Mouse (Mus musculus) macrophage (primary cell): ENCODE data around the gene Ccnt1. TPM values are rescaled to one million over a fixed set of nuclear protein-coding genes. Genes with fewer than 3 reads are reported as not detected.

Experiments used
- H3K27ac ChIP-seq: fragments of 350-480 bp; formaldehyde crosslinking; 2 replicates; pipeline ENCODE4 v1.9.0; 2021
- H3K36me3 ChIP-seq: fragments of 350-480 bp; formaldehyde crosslinking; 2 replicates; pipeline ENCODE4 v1.9.0; 2021; ENCODE audit errors: inconsistent target
- H3K4me3 ChIP-seq: fragments of 350-480 bp; formaldehyde crosslinking; 2 replicates; pipeline ENCODE4 v1.9.0; 2021; ENCODE audit errors: inconsistent target
- H3K79me2 ChIP-seq: fragments of 350-480 bp; formaldehyde crosslinking; 2 replicates; pipeline ENCODE4 v1.9.0; 2021; ENCODE audit errors: inconsistent target
- WGBS: methylation state at CpG from one replicate; pipeline ENCODE4 v1.1.7; 2026; ENCODE audit warnings: inconsistent platforms; ENCODE audit not compliant: missing documents; 5-methylcytosine and 5-hydroxymethylcytosine counted together
- polyA plus RNA-seq: library from polyadenylated mRNA; stranded (reverse); fragments of 250-400 nt; gene quantifications from 3 replicates; pipeline ENCODE4 v1.2.4, GENCODE M21; 2018; ENCODE audit warnings: inconsistent platforms
- total RNA-seq, 78 experiments: library from RNA; depleted of rRNA; stranded (reverse); fragments of 250-400 nt; gene quantifications; 1 replicate in 9 of 78; 2 replicates in 24 of 78; 3 replicates in 43 of 78; 4 replicates in 2 of 78; pipeline ENCODE4 v1.2.4; 2018; ENCODE audit warnings: inconsistent platforms in 56 of 78

Gene Ccnt1
- total RNA-seq (2018; cell fraction: chromatin; rRNA removed): 100 to 1,000 TPM in 22 of 26 experiments, 10 to 100 TPM in 4; 92.6 to 179 (median 113) TPM
- 10 to 100 TPM; 27.8 to 44.6 (median 35.7) TPM for total RNA-seq (2018; cell fraction: cytosol; rRNA removed)
- total RNA-seq (2018; cell fraction: nucleus; rRNA removed): 100 to 1,000 TPM in 8 of 26 experiments, 10 to 100 TPM in 18; 72.7 to 126 (median 94.3) TPM
- polyA plus RNA-seq: 15.6 to 24.0 TPM (median 18.9 TPM) in 3 replicates

GRCm38 (mm10) chr15:98570873-98571538, at the start of gene Ccnt1, which contains the start of gene 4930415O20Rik:
Ccnt1 (minus strand) TSS chr15:98570923.
4930415O20Rik (plus strand) TSS chr15:98571004.
- no peak within 1 kb of the TSS for H3K4me3 ChIP-seq
- no peak within 1 kb of the TSS for H3K27ac ChIP-seq
- no peaks in the 10 kb centered on the region for H3K36me3 ChIP-seq
- peaks cover 23% of the 10 kb centered on the region for H3K79me2 ChIP-seq
- WGBS: 50% methylated on average over 10 of the region's 10 CpGs

- Histone ChIP-seq H3K36me3 (no peaks in the 10 kb centered on the region), H3K79me2 (no peaks in the 10 kb centered on the region), H3K27ac (no peak overlapping the region), H3K4me3 (no peak overlapping the region)
- 2% methylated on average over 12 of the region's 12 CpGs for WGBS
These were observed 46.4 kb upstream of the Ccnt1 start for GRCm38 (mm10) chr15:98617176-98617537.

GRCm38 (mm10) chr15:98616362-98617175, 45.8 kb upstream of the Ccnt1 start:
- no peak overlapping the region for H3K4me3 ChIP-seq
- no peak overlapping the region for H3K27ac ChIP-seq
- H3K36me3 ChIP-seq: no peaks in the 10 kb centered on the region
- 65% methylated on average over 20 of the region's 20 CpGs for WGBS
- no peaks in the 10 kb centered on the region for H3K79me2 ChIP-seq

- no peak overlapping the region for H3K27ac ChIP-seq
- 75% methylated on average over 6 of the region's 6 CpGs for WGBS
- H3K4me3 ChIP-seq: no peak overlapping the region
- no peaks in the 10 kb centered on the region for H3K36me3 ChIP-seq
- no peaks in the 10 kb centered on the region for H3K79me2 ChIP-seq
These were observed 45.0 kb upstream of the Ccnt1 start for GRCm38 (mm10) chr15:98615751-98616150.

- Histone ChIP-seq H3K4me3 (no peak overlapping the region), H3K79me2 (no peaks in the 10 kb centered on the region), H3K27ac (no peak overlapping the region), H3K36me3 (no peaks in the 10 kb centered on the region)
- WGBS: 93% methylated on average over 6 of the region's 6 CpGs
These were observed 44.2 kb upstream of the Ccnt1 start for GRCm38 (mm10) chr15:98614971-98615370.

GRCm38 (mm10) chr15:98614551-98614950, 43.8 kb upstream of the Ccnt1 start:
- Histone ChIP-seq H3K79me2 (no peaks in the 10 kb centered on the region), H3K27ac (no peak overlapping the region), H3K4me3 (no peak overlapping the region), H3K36me3 (no peaks in the 10 kb centered on the region)
- 87% methylated on average over 9 of the region's 9 CpGs for WGBS

- H3K79me2 ChIP-seq: no peaks in the 10 kb centered on the region
- 96% methylated on average over 3 of the region's 3 CpGs for WGBS
- no peaks in the 10 kb centered on the region for H3K36me3 ChIP-seq
- H3K27ac ChIP-seq: no peak overlapping the region
- no peak overlapping the region for H3K4me3 ChIP-seq
These were observed 41.5 kb upstream of the Ccnt1 start for GRCm38 (mm10) chr15:98612229-98612628.

GRCm38 (mm10) chr15:98610131-98610633, 39.5 kb upstream of the Ccnt1 start:
- H3K36me3 ChIP-seq: no peaks in the 10 kb centered on the region
- 21% methylated on average over 12 of the region's 12 CpGs for WGBS
- H3K4me3 ChIP-seq: no peak overlapping the region
- no peaks in the 10 kb centered on the region for H3K79me2 ChIP-seq
- no peak overlapping the region for H3K27ac ChIP-seq

GRCm38 (mm10) chr15:98609331-98610130, 38.8 kb upstream of the Ccnt1 start, which contains the start of gene Adcy6:
Adcy6 (minus strand) TSS chr15:98610076.
- no peaks in the 10 kb centered on the region for H3K36me3 ChIP-seq
- 1% methylated on average over 54 of the region's 75 CpGs for WGBS
- H3K4me3 ChIP-seq: no peak within 1 kb of the TSS
- H3K79me2 ChIP-seq: no peaks in the 10 kb centered on the region
- no peak within 1 kb of the TSS for H3K27ac ChIP-seq

- H3K79me2 ChIP-seq: no peaks in the 10 kb centered on the region
- H3K4me3 ChIP-seq: no peak overlapping the region
- no peaks in the 10 kb centered on the region for H3K36me3 ChIP-seq
- no peak overlapping the region for H3K27ac ChIP-seq
- 6% methylated on average over 11 of the region's 26 CpGs for WGBS
These were observed 38.1 kb upstream of the Ccnt1 start for GRCm38 (mm10) chr15:98608784-98609250.

GRCm38 (mm10) chr15:98608058-98608783, 37.5 kb upstream of the Ccnt1 start:
- H3K4me3 ChIP-seq: no peak overlapping the region
- H3K79me2 ChIP-seq: no peaks in the 10 kb centered on the region
- no peaks in the 10 kb centered on the region for H3K36me3 ChIP-seq
- no peak overlapping the region for H3K27ac ChIP-seq
- 39% methylated on average over 8 of the region's 10 CpGs for WGBS

- Histone ChIP-seq H3K36me3 (no peaks in the 10 kb centered on the region), H3K4me3 (no peak overlapping the region), H3K79me2 (no peaks in the 10 kb centered on the region), H3K27ac (no peak overlapping the region)
- WGBS: 80% methylated on average over 4 of the region's 4 CpGs
These were observed 36.8 kb upstream of the Ccnt1 start for GRCm38 (mm10) chr15:98607557-98607956.

GRCm38 (mm10) chr15:98606739-98607138, 36.0 kb upstream of the Ccnt1 start:
- Histone ChIP-seq H3K79me2 (no peaks in the 10 kb centered on the region), H3K36me3 (no peaks in the 10 kb centered on the region), H3K27ac (no peak overlapping the region), H3K4me3 (no peak overlapping the region)
- 88% methylated on average over 9 of the region's 9 CpGs for WGBS
